Mouse (Mus musculus) intestine, embryonic 14.5 days (tissue): Measurements from ENCODE around the gene 1700088E04Rik. TPM values are rescaled to one million over a fixed set of nuclear protein-coding genes. Genes with fewer than 3 reads are reported as not detected.
A peak's percentile ranks its signal among the peaks of the same experiment; 100 is the strongest.

Source experiments
- ATAC-seq: fragments of 200-750 bp; cut with Nextera tagmentation; replicated peaks from 2 replicates; pipeline ENCODE4 v1.8.0; 2017; ENCODE audit warnings: low read depth, moderate number of reproducible peaks, moderate TSS enrichment, moderate library complexity; ENCODE audit not compliant: low FRiP score, low TSS enrichment
- DNase-seq: peaks from one replicate; pipeline ENCODE4 v3.0.0-alpha.2; 2018; ENCODE audit warnings: low spot score
- H3K27ac ChIP-seq: fragments of 300-500 bp; sonication (generic); 2 replicates; pipeline ENCODE4 v1.5.1; 2014; ENCODE audit warnings: low read depth, mild to moderate bottlenecking, control low read depth
- H3K27me3 ChIP-seq: fragments of 300-500 bp; sonication (generic); replicated peaks from 2 replicates; pipeline ENCODE4 v1.6.1; 2014; ENCODE audit warnings: low read length, control low read depth; ENCODE audit not compliant: control insufficient read depth, insufficient read depth
- H3K36me3 ChIP-seq: fragments of 300-500 bp; sonication (generic); 2 replicates; pipeline ENCODE4 v1.6.1; 2014; ENCODE audit warnings: low read length, control low read depth; ENCODE audit not compliant: control insufficient read depth, insufficient read depth
- H3K4me1 ChIP-seq: fragments of 300-500 bp; sonication (generic); replicated peaks from 2 replicates; pipeline ENCODE4 v1.6.1; 2014; ENCODE audit warnings: low read length, control low read depth, mixed read lengths; ENCODE audit not compliant: control insufficient read depth, insufficient read depth
- H3K4me2 ChIP-seq: fragments of 300-500 bp; sonication (generic); 2 replicates; pipeline ENCODE4 v1.6.1; 2014; ENCODE audit warnings: low read length
- H3K4me3 ChIP-seq: fragments of 300-500 bp; sonication (generic); 2 replicates; pipeline ENCODE4 v1.5.1; 2014; ENCODE audit warnings: low read depth, low read length, control low read depth, mixed read lengths
- H3K9ac ChIP-seq: fragments of 300-500 bp; sonication (generic); 2 replicates; pipeline ENCODE4 v1.6.1; 2014; ENCODE audit warnings: mild to moderate bottlenecking, low read length
- H3K9me3 ChIP-seq: fragments of 300-500 bp; sonication (generic); 2 replicates; pipeline ENCODE4 v1.6.1; 2016; ENCODE audit warnings: low read length, control low read depth; ENCODE audit not compliant: control insufficient read depth
- WGBS: fragments of 180-500 bp; shearing (Covaris S2); extraction: QIAGEN DNeasy Blood & Tissue Kit; methylation state at CpG from one replicate; pipeline ENCODE4 v1.1.7; 2014; 5-methylcytosine and 5-hydroxymethylcytosine counted together
- polyA plus RNA-seq: library from polyadenylated mRNA; unstranded; fragments of >200 nt; fragmentation: Nextera tagmentation; extraction: Ambion mirVana; gene quantifications from 2 replicates; pipeline ENCODE4 v1.2.1, GENCODE M21; 2014

The 1700088E04Rik gene
- polyA plus RNA-seq, 1 experiment from 2014 or later = 7.4 TPM

DNA sequence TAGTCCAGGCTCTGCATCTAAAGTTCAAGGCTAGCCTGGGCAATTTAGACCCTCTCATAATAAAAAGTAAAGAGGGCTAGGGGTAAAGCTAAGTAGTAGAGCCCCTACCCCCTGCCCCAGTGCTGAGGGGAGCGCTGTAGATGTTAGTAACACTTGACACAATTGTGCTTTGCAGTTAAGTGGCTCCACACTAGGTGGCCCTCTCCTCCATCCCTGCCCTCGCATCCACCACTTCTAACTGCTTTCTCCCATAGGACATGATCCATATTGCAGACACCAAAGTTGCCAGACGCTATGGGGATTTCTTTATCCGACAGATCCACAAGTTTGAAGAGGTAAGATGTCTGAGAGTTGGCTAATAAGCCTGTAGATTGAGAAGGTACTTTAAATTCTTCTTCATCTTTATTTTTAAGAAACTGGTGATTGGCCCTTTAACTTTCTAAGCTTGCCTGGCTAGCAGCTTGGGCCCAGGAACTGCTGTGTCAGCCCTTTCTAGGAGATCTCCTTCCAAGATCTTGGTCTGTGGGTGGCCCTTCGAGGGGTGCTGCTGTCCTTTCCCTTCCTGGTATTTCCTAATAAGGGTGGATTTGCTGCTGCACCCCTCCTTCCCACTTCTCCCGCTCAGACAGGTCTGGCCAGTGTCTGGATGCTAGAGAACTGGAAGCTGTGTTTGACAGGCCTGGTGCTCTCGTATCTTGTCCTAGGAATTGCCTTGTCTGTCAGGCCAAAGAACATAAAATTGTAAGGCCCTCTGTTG, 47.8 kb downstream of the 1700088E04Rik start:
- Histone ChIP-seq H3K4me1 (peaks cover 25% of the 10 kb centered on the region), H3K4me2 (no peak overlapping the region), H3K9me3 (no peaks in the 10 kb centered on the region), H3K4me3 (no peak overlapping the region), H3K27ac (peak overlapping the region; percentile 80), H3K36me3 (peaks cover 79% of the 10 kb centered on the region), H3K27me3 (no peaks in the 10 kb centered on the region), H3K9ac (no peak overlapping the region)
- 52% methylated on average over 7 of the region's 7 CpGs for WGBS
- ATAC-seq (peak; percentile 58), DNase-seq (peak; percentile 60)

DNA sequence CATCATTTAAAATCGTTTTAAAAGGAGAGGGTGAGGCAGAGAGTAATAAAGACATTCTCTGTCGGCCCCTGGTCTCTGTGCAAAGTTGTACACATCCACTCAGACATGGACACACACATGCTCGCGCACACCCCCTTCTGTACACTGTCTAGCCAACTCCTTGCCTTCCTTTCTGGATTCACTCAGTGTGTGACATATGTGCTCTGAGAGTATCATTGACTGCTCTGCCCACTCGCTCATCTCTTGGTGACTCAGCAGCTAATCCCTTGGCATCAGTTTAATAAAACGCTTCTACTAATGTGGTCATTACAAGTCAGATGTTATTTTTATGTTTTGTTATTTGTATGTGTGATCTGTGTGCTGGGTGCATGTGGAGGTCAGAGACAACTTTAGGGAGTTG, 48.8 kb downstream of the 1700088E04Rik start:
- Histone ChIP-seq H3K27ac (peak overlapping the region; percentile 80; the same call in 1 of the 2 replicates), H3K9ac (no peak overlapping the region), H3K9me3 (no peaks in the 10 kb centered on the region), H3K4me3 (no peak overlapping the region), H3K4me2 (no peak overlapping the region), H3K27me3 (no peaks in the 10 kb centered on the region), H3K36me3 (peaks cover 86% of the 10 kb centered on the region), H3K4me1 (peaks cover 17% of the 10 kb centered on the region)
- ATAC-seq = no peak
- no peak for DNase-seq
- 73% methylated on average over 6 of the region's 6 CpGs for WGBS

DNA sequence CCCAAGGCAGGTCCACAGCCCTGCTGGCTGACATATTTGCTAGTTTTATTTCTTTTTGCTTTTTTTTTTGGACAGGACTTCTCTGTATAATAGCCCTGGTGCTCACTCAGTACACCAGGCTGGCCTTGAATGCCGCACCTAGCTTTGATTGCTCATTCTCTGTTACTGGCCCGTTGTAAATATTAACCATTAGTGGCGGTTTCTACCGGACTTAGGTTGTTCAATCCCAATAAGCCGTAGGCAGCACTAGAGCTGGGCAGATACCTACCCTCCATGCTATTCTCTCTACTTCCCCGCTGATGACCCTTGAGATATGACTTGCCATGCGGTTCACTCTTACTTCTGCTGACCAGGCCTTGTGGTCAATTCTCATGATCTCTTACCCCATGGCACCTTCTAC, 61.5 kb downstream of the 1700088E04Rik start:
- DNase-seq = no peak
- peaks cover 81% of the 10 kb centered on the region for H3K36me3 ChIP-seq

More for the DNA sequence above, 61.5 kb downstream of the 1700088E04Rik start:
- 86% methylated on average over 7 of the region's 7 CpGs for WGBS
- no peak for ATAC-seq
- Histone ChIP-seq H3K4me1 (peaks cover 11% of the 10 kb centered on the region), H3K27ac (no peak overlapping the region), H3K9me3 (no peaks in the 10 kb centered on the region), H3K4me3 (no peak overlapping the region), H3K27me3 (no peaks in the 10 kb centered on the region), H3K4me2 (no peak overlapping the region), H3K9ac (no peak overlapping the region)

Other genes starting within 250 kb of the 1700088E04Rik start
- gene Gm49510, start 241.6 kb downstream of the 1700088E04Rik start, polyA plus RNA-seq = 0.62 and 0.86 TPM in 2 replicates
- 30.2 and 35.5 TPM in 2 replicates for gene Sh3bp1, start 241.5 kb downstream of the 1700088E04Rik start, polyA plus RNA-seq
- gene Pdxp, start 227.3 kb downstream of the 1700088E04Rik start, polyA plus RNA-seq = 16.3 and 17.5 TPM in 2 replicates
- 1,194 and 1,197 TPM in 2 replicates for gene Lgals1, start 214.5 kb downstream of the 1700088E04Rik start, polyA plus RNA-seq
- 46.0 and 53.5 TPM in 2 replicates for gene Nol12, start 206.3 kb downstream of the 1700088E04Rik start, polyA plus RNA-seq
- 49.0 and 52.2 TPM in 2 replicates for gene Triobp, start 193.5 kb downstream of the 1700088E04Rik start, polyA plus RNA-seq
- 160 and 192 TPM in 2 replicates for gene H1f0, start 112.8 kb downstream of the 1700088E04Rik start, polyA plus RNA-seq
- 1.0 and 1.1 TPM in 2 replicates for gene Galr3, start 99.4 kb downstream of the 1700088E04Rik start, polyA plus RNA-seq
- 49.4 and 50.0 TPM in 2 replicates for gene Ankrd54, start 78.4 kb downstream of the 1700088E04Rik start, polyA plus RNA-seq
- 244 and 264 TPM in 2 replicates for gene Eif3l, start 66.1 kb downstream of the 1700088E04Rik start, polyA plus RNA-seq
- gene Micall1, start 32.4 kb downstream of the 1700088E04Rik start, polyA plus RNA-seq = 9.3 and 9.9 TPM in 2 replicates
- 398 and 414 TPM in 2 replicates for gene Polr2f, start 244 bp downstream of the 1700088E04Rik start, polyA plus RNA-seq
- 17.2 TPM in 2 replicates for gene Sox10, start 24.0 kb upstream of the 1700088E04Rik start, polyA plus RNA-seq
- gene Pick1, start 87.9 kb upstream of the 1700088E04Rik start, polyA plus RNA-seq = 28.3 and 30.1 TPM in 2 replicates
- 0.30 and 0.58 TPM in 2 replicates for gene Gm49486, start 88.1 kb upstream of the 1700088E04Rik start, polyA plus RNA-seq
- 0.13 and 0.19 TPM in 2 replicates for gene Slc16a8, start 113.5 kb upstream of the 1700088E04Rik start, polyA plus RNA-seq
- 4.8 and 9.4 TPM in 2 replicates for gene Baiap2l2, start 144.3 kb upstream of the 1700088E04Rik start, polyA plus RNA-seq
- gene Pla2g6, start 187.1 kb upstream of the 1700088E04Rik start, polyA plus RNA-seq = 17.0 and 20.7 TPM in 2 replicates
- 6.4 and 8.9 TPM in 2 replicates for gene Maff, start 205.4 kb upstream of the 1700088E04Rik start, polyA plus RNA-seq